Mouse (Mus musculus) heart, postnatal 10 days (tissue): ENCODE results near the gene Clcn1. TPM values are rescaled to one million over a fixed set of nuclear protein-coding genes. Genes with fewer than 3 reads are reported as not detected.

Experiments used
- DNase-seq, 2 experiments: peaks; one replicate each; pipeline ENCODE4 v3.0.0; 2021
- intact Hi-C: fragments of 180-260 bp; cut with DNase I; formaldehyde crosslinking; loops from one replicate; pipeline ENCODE4 v1.15.1; 2025
- total RNA-seq, 2 experiments: library from RNA; stranded (reverse); gene quantifications; 2 replicates each; pipeline ENCODE4 v1.2.3; 2021

Clcn1 gene
- total RNA-seq, 2 experiments from 2014 or later, result 1.3 to 1.9 TPM

- intact Hi-C loops, result no loop called here
- no peak for DNase-seq
These were observed 9.1 kb downstream of the Clcn1 start for GRCm38 (mm10) chr6:42295549-42296094.

GRCm38 (mm10) chr6:42299362-42299761 lies 12.9 kb downstream of the Clcn1 start:
- intact Hi-C loops, result no loop called here
- no peak for DNase-seq

- DNase-seq, result peak; percentile 17 to 22
- intact Hi-C loops, result no loop called here
These were observed 23.4 kb downstream of the Clcn1 start for GRCm38 (mm10) chr6:42309816-42310378.

- intact Hi-C loops, result no loop called here
- no peak for DNase-seq
These were observed 24.1 kb downstream of the Clcn1 start for GRCm38 (mm10) chr6:42310427-42311053.

- no peak for DNase-seq
- intact Hi-C loops, result no loop called here
These were observed 31.8 kb downstream of the Clcn1 start for GRCm38 (mm10) chr6:42318293-42318692.

- intact Hi-C loops, result loop anchor here (2.0 to 10.0 kb wide), 4 partner anchors 56 to 559 kb away; no protein-coding TSS in a partner anchor
- no peak for DNase-seq
These were observed 37.0 kb downstream of the Clcn1 start for GRCm38 (mm10) chr6:42323371-42324066.

GRCm38 (mm10) chr6:42324067-42324481 lies 37.6 kb downstream of the Clcn1 start:
- intact Hi-C loops, result loop anchor here (2.0 to 10.0 kb wide), 4 partner anchors 57 to 559 kb away; no protein-coding TSS in a partner anchor
- DNase-seq, result peak; percentile 24 to 28

GRCm38 (mm10) chr6:42324482-42325267 lies 38.2 kb downstream of the Clcn1 start, which contains the start of gene Fam131b:
Fam131b (minus strand) TSS chr6:42324643.
- DNase-seq, result peak; percentile 44 to 46
- intact Hi-C loops, result loop anchor here (2.0 to 10.0 kb wide), 4 partner anchors 57 to 560 kb away; no protein-coding TSS in a partner anchor

- intact Hi-C loops, result loop anchor here (2.0 to 10.0 kb wide), 2 partner anchors 96 to 560 kb away; no protein-coding TSS in a partner anchor
- DNase-seq, result peak; percentile 85 to 92
These were observed 38.8 kb downstream of the Clcn1 start for GRCm38 (mm10) chr6:42325268-42325609.

GRCm38 (mm10) chr6:42326509-42326908 lies 40.0 kb downstream of the Clcn1 start:
- intact Hi-C loops, result loop anchor here (10.0 kb wide), 1 partner anchor 562 kb away; no protein-coding TSS in a partner anchor
- DNase-seq, result no peak

GRCm38 (mm10) chr6:42328757-42329156 lies 42.3 kb downstream of the Clcn1 start:
- intact Hi-C loops, result loop anchor here (10.0 kb wide), 1 partner anchor 564 kb away; no protein-coding TSS in a partner anchor

GRCm38 (mm10) chr6:42330216-42330615 lies 43.7 kb downstream of the Clcn1 start:
- no peak for DNase-seq
- intact Hi-C loops, result no loop called here

More at GRCm38 (mm10) chr6:42328757-42329156, 42.3 kb downstream of the Clcn1 start:
- no peak for DNase-seq

- intact Hi-C loops, result no loop called here
These were observed 44.5 kb downstream of the Clcn1 start for GRCm38 (mm10) chr6:42330946-42331345.

GRCm38 (mm10) chr6:42339189-42339588 lies 52.7 kb downstream of the Clcn1 start:
- intact Hi-C loops, result no loop called here
- DNase-seq, result no peak

More at GRCm38 (mm10) chr6:42330946-42331345, 44.5 kb downstream of the Clcn1 start:
- DNase-seq, result no peak

- peak in 1 of 2 experiments; percentile 34 for DNase-seq
- intact Hi-C loops, result no loop called here
These were observed 53.5 kb downstream of the Clcn1 start for GRCm38 (mm10) chr6:42339981-42340380.

GRCm38 (mm10) chr6:42342171-42342570 lies 55.7 kb downstream of the Clcn1 start:
- no peak for DNase-seq
- intact Hi-C loops, result no loop called here

GRCm38 (mm10) chr6:42343361-42344120 lies 57.1 kb downstream of the Clcn1 start:
- intact Hi-C loops, result no loop called here
- no peak for DNase-seq

GRCm38 (mm10) chr6:42344255-42344654 lies 57.8 kb downstream of the Clcn1 start:
- intact Hi-C loops, result no loop called here
- DNase-seq, result no peak

- peak; percentile 14 to 17 for DNase-seq
- intact Hi-C loops, result loop anchor here (2.0 kb wide), 3 partner anchors 32 to 234 kb away; partner anchors contain the start of gene Casp2
These were observed 62.0 kb downstream of the Clcn1 start for GRCm38 (mm10) chr6:42348281-42349005.
